In the genomic region with DNA sequence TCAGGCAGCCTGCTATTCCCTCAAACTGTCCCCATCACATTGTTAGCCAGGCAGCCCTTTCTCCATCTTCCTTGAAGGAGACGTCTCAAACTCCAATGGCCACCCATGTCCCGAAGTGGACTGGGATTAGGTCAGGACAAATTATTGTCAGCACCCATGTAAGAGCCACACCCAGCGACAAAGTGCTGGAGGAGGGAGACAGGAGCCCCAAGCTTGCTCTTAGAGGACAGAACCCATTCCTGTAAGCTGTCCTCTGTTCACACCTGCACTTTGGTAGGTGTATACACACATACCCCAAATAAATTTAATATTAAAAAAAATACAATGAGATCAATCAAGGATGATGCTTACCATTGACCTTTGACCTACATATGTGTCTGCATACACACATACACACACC, we compare ENCODE assay signal across 8 mouse cellular contexts. TPM values are rescaled to one million over a fixed set of nuclear protein-coding genes. Genes with fewer than 3 reads are reported as not detected.
DNase-seq lines count a peak whose midpoint lies in the region; ATAC-seq and TF ChIP-seq lines count a peak whose summit lies in the region.

No protein-coding gene starts in this region.

- ATAC-seq in lung, embryonic 15.5 days (ENCODE audit: borderline replicate concordance, extremely low read depth, low FRiP score, low TSS enrichment), result peak; percentile 20
- ATAC-seq in limb, embryonic 13.5 days (ENCODE audit: low FRiP score, low read depth), result peak; percentile 8; the same call in 1 of the 2 replicates

- WGBS in lung, embryonic 15.5 days, result 31% methylated on average over 3 of the region's 3 CpGs
- 23% methylated on average over 3 of the region's 3 CpGs for WGBS in limb, embryonic 13.5 days
- 20% methylated on average over 3 of the region's 3 CpGs for WGBS in small intestine, adult 2 months

- H3K27me3 ChIP-seq in lung, embryonic 15.5 days, result no peaks in the 10 kb centered on the region
- H3K27me3 ChIP-seq in erythroblast, embryonic 14.5 days (ENCODE audit: control insufficient read depth), result no peaks in the 10 kb centered on the region
- H3K27me3 ChIP-seq in limb, embryonic 13.5 days, result no peaks in the 10 kb centered on the region
- no peaks in the 10 kb centered on the region for H3K27me3 ChIP-seq in small intestine, adult 2 months (ENCODE audit: control insufficient read depth, insufficient read depth, low read length)

- TF ChIP-seq CTCF in small intestine, adult 2 months (IDR thresholded peaks at IDR 0.05; ENCODE audit: extremely low read depth, insufficient read length, insufficient replicate concordance, low read depth, low read length), result no peak

- intact Hi-C loops in gastrocnemius, postnatal 36 days (cut with DNase I), result no loop called here

- H3K4me3 ChIP-seq in lung, embryonic 15.5 days, result peak overlapping the region; percentile 63
- peak overlapping the region; percentile 91 for H3K4me3 ChIP-seq in erythroblast, embryonic 14.5 days (replicated peaks)
- peak overlapping the region; percentile 58 for H3K4me3 ChIP-seq in limb, embryonic 13.5 days
- peak overlapping the region; percentile 50 for H3K4me3 ChIP-seq in small intestine, adult 2 months (ENCODE audit: low read depth, low read length)

- peak overlapping the region; percentile 40; the same call in 1 of the 2 replicates for H3K9ac ChIP-seq in lung, embryonic 15.5 days
- peak overlapping the region; percentile 53; the same call in 1 of the 2 replicates for H3K9ac ChIP-seq in limb, embryonic 13.5 days

- 0 out of 2 replicates have a peak, but pooled peaks cover 4% of the 10 kb centered on the region for H3K4me1 ChIP-seq in lung, embryonic 15.5 days
- peaks cover 30% of the 10 kb centered on the region for H3K4me1 ChIP-seq in erythroblast, embryonic 14.5 days (ENCODE audit: control insufficient read depth)
- H3K4me1 ChIP-seq in limb, embryonic 13.5 days, result no peaks in the 10 kb centered on the region
- H3K4me1 ChIP-seq in small intestine, adult 2 months (ENCODE audit: control insufficient read depth, insufficient read depth, insufficient read length, low read length), result peaks cover 2% of the 10 kb centered on the region; the same call in 1 of the 2 replicates

- TF ChIP-seq POLR2A in small intestine, adult 2 months (IDR thresholded peaks at IDR 0.05; ENCODE audit: low read depth, low read length), result no peak

- H3K27ac ChIP-seq in lung, embryonic 15.5 days, result peak overlapping the region; percentile 53
- 0 out of 2 replicates have a peak overlapping the region, but pooled peaks have one; percentile 39 for H3K27ac ChIP-seq in limb, embryonic 13.5 days
- H3K27ac ChIP-seq in small intestine, adult 2 months (ENCODE audit: insufficient read depth, low read depth, low read length), result peak overlapping the region; percentile 27; the same call in 1 of the 2 replicates

- peak overlapping the region; percentile 58 for H3K4me2 ChIP-seq in lung, embryonic 15.5 days
- H3K4me2 ChIP-seq in limb, embryonic 13.5 days (replicated peaks), result peak overlapping the region; percentile 61

- DNase-seq in lung, postnatal 10 days, result no peak
- no peak for DNase-seq in gastrocnemius, postnatal 36 days
- DNase-seq in embryo, embryonic 10 days (ENCODE audit: low spot score), result no peak
- no peak for DNase-seq in urinary bladder, postnatal 25 days (ENCODE audit: low spot score)

- H3K36me3 ChIP-seq in lung, embryonic 15.5 days, result peaks cover 16% of the 10 kb centered on the region; the same call in 1 of the 2 replicates
- H3K36me3 ChIP-seq in erythroblast, embryonic 14.5 days (ENCODE audit: control insufficient read depth), result peaks cover 27% of the 10 kb centered on the region
- peaks cover 13% of the 10 kb centered on the region; the same call in 1 of the 2 replicates for H3K36me3 ChIP-seq in limb, embryonic 13.5 days
- 0 out of 2 replicates have a peak, but pooled peaks cover 2% of the 10 kb centered on the region for H3K36me3 ChIP-seq in small intestine, adult 2 months (ENCODE audit: control insufficient read depth, insufficient read depth, low read length)

- no peaks in the 10 kb centered on the region for H3K9me3 ChIP-seq in lung, embryonic 15.5 days
- H3K9me3 ChIP-seq in erythroblast, embryonic 14.5 days (ENCODE audit: control insufficient read depth, low read length), result 0 out of 2 replicates have a peak, but pooled peaks cover 2% of the 10 kb centered on the region
- H3K9me3 ChIP-seq in limb, embryonic 13.5 days, result no peaks in the 10 kb centered on the region

RNA-seq across cellular contexts. Expression of a gene that starts 0.5 kb away (rescaled TPM):
- polyA plus RNA-seq in lung, embryonic 15.5 days (2015; fragmentation: Nextera tagmentation; extraction: Ambion mirVana), result 67.2 and 68.0 TPM in 2 replicates
- polyA plus RNA-seq in erythroblast, embryonic 14.5 days (2012), result 1.1 and 1.5 TPM in 2 replicates
- 67.8 and 69.3 TPM in 2 replicates for polyA plus RNA-seq in limb, embryonic 13.5 days (2015; fragmentation: Nextera tagmentation; extraction: Ambion mirVana)
- polyA plus RNA-seq in small intestine, adult 2 months (2012; rRNA removed), result 4.5 and 9.2 TPM in 2 replicates
- 1 to 10 TPM; 3.9 to 5.7 TPM for total RNA-seq in gastrocnemius, postnatal 36 days (2021)

RNA-seq across cellular contexts. Expression of a gene that starts 15.2 kb away (rescaled TPM):
- polyA plus RNA-seq in lung, embryonic 15.5 days (2015; fragmentation: Nextera tagmentation; extraction: Ambion mirVana), result 0.26 and 0.62 TPM in 2 replicates
- 2.2 and 2.8 TPM in 2 replicates for polyA plus RNA-seq in erythroblast, embryonic 14.5 days (2012)
- polyA plus RNA-seq in limb, embryonic 13.5 days (2015; fragmentation: Nextera tagmentation; extraction: Ambion mirVana), result 0.15 and 0.40 TPM in 2 replicates
- 2.9 and 6.0 TPM in 2 replicates for polyA plus RNA-seq in small intestine, adult 2 months (2012; rRNA removed)
- under 1 TPM; 0.39 to 0.64 TPM for total RNA-seq in gastrocnemius, postnatal 36 days (2021)

RNA-seq across cellular contexts. Expression of a gene that starts 56.8 kb away (rescaled TPM):
- not detected in 2 replicates for polyA plus RNA-seq in lung, embryonic 15.5 days (2015; fragmentation: Nextera tagmentation; extraction: Ambion mirVana)
- polyA plus RNA-seq in erythroblast, embryonic 14.5 days (2012), result not detected in 2 replicates
- not detected in 2 replicates for polyA plus RNA-seq in limb, embryonic 13.5 days (2015; fragmentation: Nextera tagmentation; extraction: Ambion mirVana)
- polyA plus RNA-seq in small intestine, adult 2 months (2012; rRNA removed), result 10.0 and 20.4 TPM in 2 replicates
- total RNA-seq in gastrocnemius, postnatal 36 days (2021), result not detected

RNA-seq across cellular contexts. Expression of a gene that starts 57.6 kb away (rescaled TPM):
- polyA plus RNA-seq in lung, embryonic 15.5 days (2015; fragmentation: Nextera tagmentation; extraction: Ambion mirVana), result 20.9 and 24.2 TPM in 2 replicates
- 0.95 and 1.1 TPM in 2 replicates for polyA plus RNA-seq in erythroblast, embryonic 14.5 days (2012)
- polyA plus RNA-seq in limb, embryonic 13.5 days (2015; fragmentation: Nextera tagmentation; extraction: Ambion mirVana), result 20.1 TPM in 2 replicates
- polyA plus RNA-seq in small intestine, adult 2 months (2012; rRNA removed), result 81.7 and 93.0 TPM in 2 replicates
- 10 to 100 TPM; 12.3 TPM for total RNA-seq in gastrocnemius, postnatal 36 days (2021)

Comparison
In these comparisons a context has a peak if more than half of its experiments do, and no peak if none do; other contexts are left out.
1. RNA of a gene that starts 56.8 kb away (polyA plus RNA-seq): 10.0 to 20.4 TPM in small intestine, adult 2 months; not detected in lung, embryonic 15.5 days, not detected in erythroblast, embryonic 14.5 days and not detected in limb, embryonic 13.5 days; every median in the first group is over 10 times any median in the second.
2. Peak in every context shown above with its lines, with median percentiles within 50 percentile points of each other: H3K27ac ChIP-seq and H3K4me3 ChIP-seq.